Mouse (Mus musculus) heart, embryonic 11.5 days (tissue): ENCODE measurements around the gene Tmem151a. TPM values are rescaled to one million over a fixed set of nuclear protein-coding genes. Genes with fewer than 3 reads are reported as not detected.

Experiments used
- ATAC-seq: fragments of 200-750 bp; cut with Nextera tagmentation; replicated peaks from 2 replicates; pipeline ENCODE4 v1.8.0; 2017; ENCODE audit warnings: moderate library complexity; ENCODE audit not compliant: insufficient number of reproducible peaks, low FRiP score, low TSS enrichment
- H3K27ac ChIP-seq: fragments of 300-500 bp; sonication (generic); 2 replicates; pipeline ENCODE4 v1.5.1; 2014; ENCODE audit warnings: mild to moderate bottlenecking, low read depth, low read length
- H3K27me3 ChIP-seq: fragments of 300-500 bp; sonication (generic); 2 replicates; pipeline ENCODE4 v1.6.1; 2014; ENCODE audit warnings: mild to moderate bottlenecking, low read length, mixed read lengths; ENCODE audit not compliant: control insufficient read depth, insufficient read depth
- H3K36me3 ChIP-seq: fragments of 300-500 bp; sonication (generic); 2 replicates; pipeline ENCODE4 v1.6.1; 2014; ENCODE audit warnings: mild to moderate bottlenecking, low read length, moderate library complexity, mixed read lengths; ENCODE audit not compliant: control insufficient read depth, insufficient read depth
- H3K4me1 ChIP-seq: fragments of 300-500 bp; sonication (generic); 2 replicates; pipeline ENCODE4 v1.6.1; 2014; ENCODE audit warnings: low read length; ENCODE audit not compliant: control insufficient read depth, insufficient read depth
- H3K4me2 ChIP-seq: fragments of 300-500 bp; sonication (generic); 2 replicates; pipeline ENCODE4 v1.6.1; 2014; ENCODE audit warnings: mild to moderate bottlenecking, moderate library complexity
- H3K4me3 ChIP-seq: fragments of 300-500 bp; sonication (generic); 2 replicates; pipeline ENCODE4 v1.5.1; 2014; ENCODE audit warnings: low read depth, low read length
- H3K9ac ChIP-seq: fragments of 300-500 bp; sonication (generic); 2 replicates; pipeline ENCODE4 v1.6.1; 2014; ENCODE audit warnings: mild to moderate bottlenecking, low read depth, low read length, moderate library complexity
- H3K9me3 ChIP-seq: fragments of 300-500 bp; sonication (generic); replicated peaks from 2 replicates; pipeline ENCODE4 v1.6.1; 2016; ENCODE audit warnings: low read length; ENCODE audit not compliant: control insufficient read depth
- WGBS: fragments of 180-500 bp; shearing (Covaris S2); extraction: QIAGEN DNeasy Blood & Tissue Kit; methylation state at CpG from one replicate; pipeline ENCODE4 v1.1.7; 2014; ENCODE audit not compliant: insufficient replicate concordance; 5-methylcytosine and 5-hydroxymethylcytosine counted together
- polyA plus RNA-seq: library from polyadenylated mRNA; unstranded; fragments of >200 nt; fragmentation: Nextera tagmentation; extraction: Ambion mirVana; gene quantifications from 2 replicates; pipeline ENCODE4 v1.2.1, GENCODE M21; 2014

The Tmem151a gene
- polyA plus RNA-seq, 1 experiment from 2014 or later: 4.6 TPM

DNA sequence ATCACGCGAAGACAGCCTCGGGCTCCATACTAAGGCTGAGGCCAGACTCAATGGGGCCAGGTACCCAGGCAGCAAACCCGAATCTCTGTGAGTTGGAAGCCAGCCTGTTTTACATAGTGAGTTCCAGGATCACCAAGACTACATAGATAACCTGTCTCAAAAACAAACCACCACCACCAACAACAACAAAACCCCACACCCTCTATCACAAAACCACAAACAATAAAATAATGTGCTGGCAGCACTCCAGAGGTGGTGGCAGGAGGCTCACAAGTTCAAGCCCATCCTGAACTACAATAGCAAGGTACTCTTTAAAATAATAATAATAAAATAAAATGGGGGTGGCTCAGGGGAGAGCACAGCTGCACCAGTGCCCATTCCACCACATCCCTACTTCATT, 48.8 kb downstream of the Tmem151a start:
- Histone ChIP-seq H3K4me2 (no peak overlapping the region), H3K4me3 (no peak overlapping the region), H3K27ac (no peak overlapping the region), H3K9me3 (no peaks in the 10 kb centered on the region), H3K4me1 (peaks cover 14% of the 10 kb centered on the region), H3K27me3 (no peaks in the 10 kb centered on the region), H3K36me3 (peaks cover under 1% of the 10 kb centered on the region; the same call in 1 of the 2 replicates), H3K9ac (no peak overlapping the region)
- 78% methylated on average over 4 of the region's 4 CpGs for WGBS
- ATAC-seq: no peak

DNA sequence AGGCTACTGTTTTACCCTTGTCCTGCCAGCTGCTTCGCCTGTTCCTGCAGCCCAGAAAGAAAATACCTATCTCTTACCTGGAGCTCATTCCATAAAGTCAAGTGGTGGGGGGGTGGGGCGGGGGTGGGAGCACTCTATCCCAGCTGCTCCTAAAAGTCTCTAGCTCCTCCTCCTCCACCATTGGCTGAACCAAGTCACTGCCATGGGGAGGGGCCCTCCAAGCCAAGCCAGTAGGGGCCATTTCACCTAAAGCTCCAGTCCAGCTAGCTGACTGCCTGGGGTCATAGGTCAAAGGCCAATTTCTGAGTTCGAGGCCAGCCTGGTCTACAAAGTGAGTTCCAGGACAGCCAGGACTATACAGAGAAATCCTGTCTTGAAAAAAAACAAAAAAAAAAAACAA, 52.6 kb downstream of the Tmem151a start:
- Histone ChIP-seq H3K4me3 (no peak overlapping the region), H3K4me1 (no peaks in the 10 kb centered on the region), H3K4me2 (no peak overlapping the region), H3K36me3 (peaks cover 9% of the 10 kb centered on the region; the same call in 1 of the 2 replicates), H3K27ac (no peak overlapping the region), H3K9me3 (no peaks in the 10 kb centered on the region), H3K9ac (no peak overlapping the region), H3K27me3 (no peaks in the 10 kb centered on the region)
- no peak for ATAC-seq
- WGBS: 71% methylated on average over 3 of the region's 3 CpGs

DNA sequence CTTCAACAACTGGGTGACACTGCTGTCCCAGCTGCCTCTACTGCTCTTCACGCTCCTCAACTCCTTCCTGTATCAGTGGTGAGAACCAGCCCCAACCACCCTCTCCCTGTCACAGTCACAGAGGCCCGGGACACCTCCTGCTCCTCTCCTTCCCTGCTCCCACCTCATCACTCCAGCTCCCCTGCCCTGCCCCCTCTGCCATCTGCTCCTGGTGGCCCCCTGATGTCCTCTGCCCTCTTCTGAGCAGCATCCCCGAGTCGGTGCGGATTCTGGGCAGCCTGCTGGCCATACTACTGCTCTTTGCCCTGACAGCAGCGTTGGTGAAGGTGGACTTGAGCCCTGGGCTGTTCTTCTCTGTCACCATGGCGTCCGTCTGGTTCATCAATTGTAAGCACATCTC, 59.2 kb downstream of the Tmem151a start:
- no peak for ATAC-seq
- H3K4me2 ChIP-seq: no peak overlapping the region
- H3K4me1 ChIP-seq: 0 out of 2 replicates have a peak, but pooled peaks cover 2% of the 10 kb centered on the region
- no peaks in the 10 kb centered on the region for H3K27me3 ChIP-seq
- no peaks in the 10 kb centered on the region for H3K9me3 ChIP-seq
- 85% methylated on average over 8 of the region's 8 CpGs for WGBS
- H3K36me3 ChIP-seq: peaks cover 7% of the 10 kb centered on the region; the same call in 1 of the 2 replicates
- no peak overlapping the region for H3K4me3 ChIP-seq
- H3K27ac ChIP-seq: no peak overlapping the region
- no peak overlapping the region for H3K9ac ChIP-seq

DNA sequence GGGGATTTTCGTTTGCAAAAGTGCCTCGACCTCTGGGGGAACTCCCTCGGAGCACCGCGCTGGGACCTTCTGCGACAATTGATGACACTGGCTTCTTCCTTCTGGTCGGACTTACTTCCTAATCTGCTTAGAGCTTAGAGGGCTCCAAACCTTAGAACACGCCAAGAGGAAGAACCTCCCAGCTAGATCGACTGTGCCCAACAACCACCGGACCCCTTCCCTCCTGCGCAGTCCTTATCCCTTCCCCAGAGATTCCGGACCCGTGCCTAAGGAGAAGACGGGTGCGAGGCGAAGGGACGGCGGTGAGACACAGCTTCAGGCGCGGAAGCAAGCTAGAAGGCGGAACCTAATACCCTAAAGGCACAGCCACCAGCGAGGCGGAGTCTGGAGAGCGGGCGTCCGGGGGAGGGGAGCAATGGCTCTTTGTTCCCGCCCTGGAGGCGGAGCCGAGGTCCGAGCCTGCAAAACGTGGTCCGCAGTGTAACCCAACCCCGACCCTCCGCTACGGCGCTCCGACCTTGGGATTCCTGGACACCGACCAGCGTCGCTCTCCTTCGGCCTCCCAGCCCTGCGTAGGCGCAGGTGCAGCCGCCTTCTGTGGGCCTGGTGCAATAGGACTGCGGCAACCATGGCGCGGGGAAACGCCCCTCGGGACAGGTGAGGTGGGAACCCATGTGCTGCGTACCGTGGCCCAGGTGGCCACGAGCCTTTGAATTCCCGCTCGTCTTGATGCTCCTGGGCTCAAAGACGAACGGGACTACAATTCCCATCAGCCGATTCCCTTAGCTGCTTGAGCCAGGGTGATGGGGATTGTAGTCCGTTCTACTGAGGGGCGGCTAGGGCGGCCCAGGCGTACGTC, 61.5 kb downstream of the Tmem151a start, which contains the start of gene Slc29a2:
Gene Slc29a2 (plus strand): TSS at position 240 of the 859 bp plus-strand sequence.
- Histone ChIP-seq H3K27me3 (no peaks in the 10 kb centered on the region), H3K9me3 (no peaks in the 10 kb centered on the region), H3K9ac (peak within 1 kb of the TSS; percentile 78), H3K4me1 (0 out of 2 replicates have a peak, but pooled peaks cover 2% of the 10 kb centered on the region), H3K27ac (peak within 1 kb of the TSS; percentile 81), H3K4me2 (peak within 1 kb of the TSS; percentile 79), H3K4me3 (peak within 1 kb of the TSS; percentile 55), H3K36me3 (0 out of 2 replicates have a peak, but pooled peaks cover 2% of the 10 kb centered on the region)
- WGBS: under 1% methylated on average over 62 of the region's 62 CpGs
- peak; percentile 90 for ATAC-seq

DNA sequence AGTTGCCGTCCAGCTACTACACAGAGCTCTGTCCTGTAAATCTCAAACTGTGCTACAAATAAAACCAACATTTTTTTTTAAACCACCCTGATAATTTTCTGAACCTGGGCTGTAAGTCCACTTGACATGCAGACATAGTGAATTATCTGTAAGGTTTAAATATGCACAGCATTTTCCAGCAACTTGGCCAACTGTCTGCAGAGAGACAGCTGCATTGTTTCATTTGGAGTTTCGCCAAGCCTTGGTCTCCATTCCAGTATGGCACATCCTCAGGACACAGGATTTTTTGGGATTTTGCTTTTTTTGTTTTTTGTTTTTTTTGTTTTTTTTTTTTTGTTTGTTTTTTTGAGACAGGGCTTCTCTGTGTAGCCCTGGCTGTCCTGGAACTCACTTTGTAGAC, 63.9 kb downstream of the Tmem151a start:
- 81% methylated on average over 2 of the region's 2 CpGs for WGBS
- peaks cover 4% of the 10 kb centered on the region; the same call in 1 of the 2 replicates for H3K4me1 ChIP-seq
- H3K4me2 ChIP-seq: no peak overlapping the region
- H3K4me3 ChIP-seq: no peak overlapping the region
- H3K36me3 ChIP-seq: no peaks in the 10 kb centered on the region
- no peak overlapping the region for H3K27ac ChIP-seq
- H3K27me3 ChIP-seq: no peaks in the 10 kb centered on the region
- no peak for ATAC-seq
- H3K9ac ChIP-seq: no peak overlapping the region
- H3K9me3 ChIP-seq: no peaks in the 10 kb centered on the region

Other genes starting within 250 kb of the Tmem151a start
- 37.5 and 38.8 TPM in 2 replicates for gene Ccs, start 246.2 kb downstream of the Tmem151a start, polyA plus RNA-seq
- gene Ccdc87, start 246.2 kb downstream of the Tmem151a start, polyA plus RNA-seq: not detected in 2 replicates
- gene Ctsf, start 230.4 kb downstream of the Tmem151a start, polyA plus RNA-seq: 23.3 and 30.2 TPM in 2 replicates
- 4.5 and 5.2 TPM in 2 replicates for gene Actn3, start 207.6 kb downstream of the Tmem151a start, polyA plus RNA-seq
- 7.1 and 8.9 TPM in 2 replicates for gene Zdhhc24, start 206.9 kb downstream of the Tmem151a start, polyA plus RNA-seq
- gene Bbs1, start 178.9 kb downstream of the Tmem151a start, polyA plus RNA-seq: 1.9 and 2.9 TPM in 2 replicates
- 87.8 and 110 TPM in 2 replicates for gene Dpp3, start 157.2 kb downstream of the Tmem151a start, polyA plus RNA-seq
- gene Peli3, start 142.4 kb downstream of the Tmem151a start, polyA plus RNA-seq: 0.86 and 1.1 TPM in 2 replicates
- gene Mrpl11, start 123.4 kb downstream of the Tmem151a start, polyA plus RNA-seq: 117 and 129 TPM in 2 replicates
- gene Npas4, start 95.2 kb downstream of the Tmem151a start, polyA plus RNA-seq: 0.11 and 0.13 TPM in 2 replicates
- gene Slc29a2, start 61.7 kb downstream of the Tmem151a start, polyA plus RNA-seq: 8.2 and 10.3 TPM in 2 replicates
- gene B4gat1, start 46.7 kb downstream of the Tmem151a start, polyA plus RNA-seq: 37.4 and 46.9 TPM in 2 replicates
- 0.93 and 2.0 TPM in 2 replicates for gene AC124502.3, start 46.6 kb downstream of the Tmem151a start, polyA plus RNA-seq
- gene Brms1, start 44.2 kb downstream of the Tmem151a start, polyA plus RNA-seq: 35.3 and 36.4 TPM in 2 replicates
- gene Rin1, start 35.0 kb downstream of the Tmem151a start, polyA plus RNA-seq: 3.0 and 4.3 TPM in 2 replicates
- gene Cd248, start 17.5 kb downstream of the Tmem151a start, polyA plus RNA-seq: 24.2 and 27.3 TPM in 2 replicates
- gene Yif1a, start 3.0 kb upstream of the Tmem151a start, polyA plus RNA-seq: 102 and 103 TPM in 2 replicates
- gene Cnih2, start 13.0 kb upstream of the Tmem151a start, polyA plus RNA-seq: 8.4 TPM in 2 replicates
- gene Rab1b, start 21.5 kb upstream of the Tmem151a start, polyA plus RNA-seq: 211 and 225 TPM in 2 replicates
- 19.8 and 24.3 TPM in 2 replicates for gene Klc2, start 33.0 kb upstream of the Tmem151a start, polyA plus RNA-seq
- 21.4 and 22.8 TPM in 2 replicates for gene Pacs1, start 187.6 kb upstream of the Tmem151a start, polyA plus RNA-seq
- 224 and 239 TPM in 2 replicates for gene Sf3b2, start 209.9 kb upstream of the Tmem151a start, polyA plus RNA-seq
- 3.8 and 4.8 TPM in 2 replicates for gene Gal3st3, start 212.8 kb upstream of the Tmem151a start, polyA plus RNA-seq